Mouse (Mus musculus): Measurements from ENCODE around the gene Cyb5r1.

Cyb5r1 gene

DNA sequence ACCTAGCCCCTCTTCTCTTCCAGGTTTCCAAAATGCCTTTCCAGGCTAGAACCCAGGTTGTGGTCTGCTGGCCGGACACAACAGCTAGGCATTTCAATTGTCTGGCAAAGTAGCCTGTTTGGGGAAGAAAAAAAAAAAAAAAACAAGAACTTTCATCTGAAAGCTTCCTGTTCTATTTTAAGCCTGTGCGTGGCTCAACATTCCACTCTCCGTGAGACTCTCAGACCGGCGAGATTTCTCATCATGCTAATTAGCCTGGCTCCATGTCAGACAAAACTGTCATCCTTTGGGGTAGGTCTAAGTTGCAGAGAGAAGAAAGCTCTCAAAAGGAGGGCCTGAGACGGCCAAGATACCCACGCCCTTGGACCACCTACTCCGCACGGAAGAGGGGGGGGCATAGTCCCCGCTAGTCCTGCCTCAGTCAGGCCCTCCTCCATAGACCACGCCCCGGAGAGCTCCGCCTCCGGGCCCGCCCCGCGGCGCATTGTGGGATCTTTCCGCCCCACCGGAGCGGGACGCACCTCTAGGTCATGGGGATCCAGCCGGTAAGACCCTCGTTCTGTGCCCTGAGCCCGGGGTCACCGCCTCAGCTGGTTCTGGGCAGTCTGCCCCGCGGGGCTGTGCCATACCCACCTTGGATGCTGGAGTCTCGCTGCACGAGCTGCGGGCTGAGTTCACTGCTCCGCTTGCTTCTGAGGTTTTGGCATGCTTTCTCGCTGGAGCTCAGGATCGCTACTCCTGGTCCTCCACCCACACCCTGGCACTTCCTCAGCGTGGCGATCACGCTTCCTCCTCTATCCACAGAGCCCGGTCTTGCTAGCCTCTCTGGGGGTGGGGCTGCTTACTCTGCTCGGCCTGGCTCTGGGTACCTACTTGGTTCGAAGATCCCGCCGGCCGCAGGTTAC, at the start of gene Cyb5r1:
TSS of gene Cyb5r1 (plus strand) at position 51 of the 905 bp plus-strand sequence.
- peak; percentile 83 for DNase-seq (ENCODE audit: low read depth, low spot score)

GRCm38 (mm10) chr1:134357461-134357860, 47.9 kb upstream of the Cyb5r1 start:
- DNase-seq (ENCODE audit: low read depth, low spot score) = no peak

- DNase-seq (ENCODE audit: low read depth, low spot score) = peak; percentile 71
Observed at GRCm38 (mm10) chr1:134360656-134361055, 44.7 kb upstream of the Cyb5r1 start.

DNA sequence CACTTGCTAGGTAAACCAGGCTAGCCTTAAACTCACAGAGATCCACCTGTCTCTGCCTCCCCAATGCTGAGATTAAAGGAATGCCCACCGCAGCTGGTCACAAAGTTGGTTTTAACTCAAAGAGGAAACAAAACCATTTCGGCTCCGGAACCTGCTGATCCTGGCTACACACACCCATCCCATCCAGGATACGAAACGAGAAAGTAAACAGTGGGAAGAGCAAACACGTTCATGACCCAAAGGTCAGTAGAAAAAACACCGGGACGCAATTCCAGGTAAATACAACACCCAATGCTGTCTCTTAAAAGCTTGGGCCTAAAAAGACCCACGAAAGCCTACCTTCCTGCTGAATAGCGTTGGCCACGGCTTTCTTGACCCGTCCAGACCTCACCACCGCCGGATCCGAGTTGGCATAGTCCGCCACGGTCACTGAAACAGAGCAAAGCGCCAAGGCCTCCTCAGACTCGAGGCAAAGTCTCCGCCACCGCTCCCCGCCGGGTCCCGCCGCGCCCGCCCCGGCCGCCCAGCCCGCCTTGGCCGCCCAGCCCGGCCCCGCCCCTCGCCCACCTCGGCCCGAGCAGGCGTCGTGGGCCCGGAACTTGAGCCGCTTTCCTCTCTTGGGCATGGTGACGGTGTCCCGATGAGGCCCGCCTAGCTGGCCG, 44.0 kb upstream of the Cyb5r1 start:
- peak; percentile 27 for DNase-seq (ENCODE audit: low read depth, low spot score)

DNA sequence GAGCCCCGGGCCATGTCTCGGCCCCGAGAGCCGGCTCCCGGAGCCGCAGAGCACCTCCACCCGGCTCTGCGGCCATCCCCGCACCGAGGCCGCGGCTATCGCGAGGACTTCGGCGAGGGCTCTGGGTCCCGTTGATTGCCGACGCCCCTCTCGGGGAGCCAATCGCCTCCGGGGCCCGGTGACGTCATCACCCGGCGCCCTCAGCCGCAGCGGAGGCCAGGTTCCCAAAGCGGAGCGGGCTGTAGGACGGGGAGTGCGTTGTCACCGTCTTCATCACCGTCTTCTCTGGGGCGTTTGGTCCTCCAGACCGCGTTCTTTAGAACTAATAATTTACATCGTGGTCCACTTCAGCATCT, 43.5 kb upstream of the Cyb5r1 start, which contains the start of gene Tmem183a:
TSS of gene Tmem183a (minus strand) at position 123 of the 356 bp plus-strand sequence.
- DNase-seq (ENCODE audit: low read depth, low spot score) = peak; percentile 92

DNA sequence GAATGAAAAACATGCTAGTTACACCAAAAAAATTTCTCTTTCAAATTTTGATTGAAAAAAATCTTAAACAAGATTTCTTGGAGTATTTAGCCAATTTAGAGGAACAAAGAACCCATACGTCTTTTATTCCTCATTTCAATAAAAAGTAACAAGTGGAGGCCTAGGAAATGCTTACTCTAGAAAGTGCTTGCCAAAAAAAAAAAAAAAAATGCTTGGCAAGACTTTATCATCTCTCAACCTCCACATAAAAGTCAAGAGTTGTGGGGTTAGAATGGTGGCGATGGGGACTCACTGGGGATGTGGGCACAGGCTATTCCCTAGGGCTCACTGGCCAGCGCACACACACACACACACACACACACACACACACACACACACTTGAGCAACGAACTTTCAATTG, 42.2 kb upstream of the Cyb5r1 start:
- no peak for DNase-seq (ENCODE audit: low read depth, low spot score)

DNA sequence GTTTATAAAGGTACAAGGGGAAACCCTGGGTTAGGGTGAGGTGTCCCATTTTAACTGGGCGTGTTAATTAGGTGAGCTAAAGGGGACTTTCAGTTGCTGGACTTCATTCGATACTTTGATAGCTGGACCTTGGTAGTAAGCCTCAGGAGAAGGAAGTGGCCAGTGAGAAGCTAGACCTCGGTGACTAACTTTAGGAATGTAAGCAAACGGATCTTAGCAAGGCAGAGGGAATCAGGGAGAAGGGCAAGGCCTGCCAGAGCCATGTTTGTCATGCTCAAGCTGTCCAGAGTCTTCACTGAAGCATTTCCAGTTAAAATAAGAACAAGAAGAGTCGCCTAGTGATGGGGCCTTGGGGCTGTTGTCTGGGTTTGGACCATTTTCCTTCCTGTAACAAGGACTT, 39.9 kb upstream of the Cyb5r1 start:
- peak; percentile 16 for DNase-seq (ENCODE audit: low read depth, low spot score)

DNA sequence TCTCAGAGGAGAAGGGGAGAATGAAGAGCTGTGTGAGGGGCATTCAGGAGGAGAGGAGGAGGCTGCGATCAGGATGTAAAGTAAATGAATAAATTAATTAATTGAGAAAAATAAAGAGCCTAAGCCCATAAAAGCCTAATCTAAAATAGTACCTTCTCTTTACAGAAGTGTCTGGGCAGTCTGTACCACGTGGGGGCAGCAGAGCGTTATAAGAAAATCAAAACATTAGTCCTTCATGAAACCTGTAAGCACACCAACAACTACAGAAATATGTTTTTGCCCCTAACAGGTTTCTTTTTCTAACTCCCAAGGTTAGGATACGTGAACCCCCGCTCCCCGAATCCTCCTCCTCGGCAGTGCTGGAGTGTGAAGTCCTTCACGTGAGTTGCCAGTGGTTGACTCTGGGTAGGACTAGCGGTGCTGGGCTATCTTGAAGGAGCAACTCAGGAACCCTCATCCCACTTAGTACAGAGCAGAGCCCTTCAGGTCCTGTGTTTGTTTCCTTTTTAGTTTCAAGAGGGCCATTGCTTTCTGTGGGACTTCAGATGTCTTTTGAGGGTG, 36.5 kb upstream of the Cyb5r1 start:
- peak; percentile 77 for DNase-seq (ENCODE audit: low read depth, low spot score)

DNA sequence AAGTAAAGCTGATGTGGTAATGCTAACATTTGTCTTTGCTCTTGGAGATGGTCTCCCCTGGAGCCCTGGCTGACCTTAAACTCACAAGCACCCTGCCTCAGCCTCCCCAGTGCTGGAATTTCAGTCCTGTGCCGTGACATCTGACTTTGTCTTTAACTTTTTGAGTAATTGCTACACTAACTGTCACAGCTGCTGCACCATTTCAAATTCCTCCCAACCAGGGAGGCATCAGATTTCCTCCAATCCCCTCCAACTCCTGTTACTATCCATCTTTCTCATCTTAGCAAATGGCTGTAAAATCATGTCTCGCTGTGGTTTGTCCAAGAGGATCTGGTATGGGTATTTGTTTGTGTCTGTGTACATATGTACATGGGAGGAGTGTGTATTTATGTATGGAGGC, 31.2 kb upstream of the Cyb5r1 start:
- DNase-seq (ENCODE audit: low read depth, low spot score) = no peak

DNA sequence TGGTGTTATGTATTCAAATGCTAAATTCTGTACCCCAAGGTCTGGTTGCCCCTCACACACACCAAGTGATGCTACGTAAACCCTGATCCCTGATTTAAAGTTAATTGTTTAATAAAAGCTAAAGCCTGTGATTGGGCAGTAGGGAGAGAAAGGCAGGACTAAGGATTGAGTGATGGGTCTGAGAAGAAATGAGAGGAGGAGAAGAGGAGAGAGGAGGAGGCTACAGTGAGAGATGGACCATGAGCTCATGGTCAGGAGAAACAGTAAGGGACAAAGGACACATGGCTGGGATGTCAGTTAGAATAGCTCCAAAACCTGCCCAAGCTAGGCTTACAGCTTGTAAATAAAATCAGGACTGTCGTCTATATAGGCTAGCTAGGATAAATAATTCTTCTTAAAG, 24.3 kb upstream of the Cyb5r1 start:
- no peak for DNase-seq (ENCODE audit: low read depth, low spot score)

GRCm38 (mm10) chr1:134381795-134382625, 23.3 kb upstream of the Cyb5r1 start:
- no peak for DNase-seq (ENCODE audit: low read depth, low spot score)

- no peak for DNase-seq (ENCODE audit: low read depth, low spot score)
Observed at GRCm38 (mm10) chr1:134384581-134384980, 20.8 kb upstream of the Cyb5r1 start.

GRCm38 (mm10) chr1:134385176-134385575, 20.2 kb upstream of the Cyb5r1 start:
- no peak for DNase-seq (ENCODE audit: low read depth, low spot score)

DNA sequence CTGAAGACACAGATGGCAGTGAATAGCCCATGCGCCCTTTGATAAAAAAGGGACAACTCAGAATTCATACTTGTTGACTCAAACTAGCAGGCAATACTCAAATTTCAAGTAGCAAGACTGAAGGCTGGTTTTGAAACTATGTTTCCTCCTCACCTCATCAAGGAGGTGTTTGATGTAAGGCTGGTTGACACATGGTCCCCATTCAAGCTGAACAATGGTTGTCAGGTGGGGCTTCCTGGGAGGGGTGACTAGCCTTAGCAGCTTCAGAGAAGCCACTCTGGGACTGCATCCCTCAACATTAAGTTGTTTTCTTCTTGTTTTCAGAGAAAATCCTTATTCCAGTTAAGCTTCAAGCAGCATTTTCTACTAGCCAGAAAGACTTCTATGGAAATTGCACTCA, 19.7 kb upstream of the Cyb5r1 start, which contains the start of gene 4933406M09Rik:
TSS of gene 4933406M09Rik (plus strand) at position 275 of the 400 bp plus-strand sequence.
- DNase-seq (ENCODE audit: low read depth, low spot score) = no peak

- DNase-seq (ENCODE audit: low read depth, low spot score) = no peak
Observed at GRCm38 (mm10) chr1:134393827-134394226, 11.5 kb upstream of the Cyb5r1 start.

DNA sequence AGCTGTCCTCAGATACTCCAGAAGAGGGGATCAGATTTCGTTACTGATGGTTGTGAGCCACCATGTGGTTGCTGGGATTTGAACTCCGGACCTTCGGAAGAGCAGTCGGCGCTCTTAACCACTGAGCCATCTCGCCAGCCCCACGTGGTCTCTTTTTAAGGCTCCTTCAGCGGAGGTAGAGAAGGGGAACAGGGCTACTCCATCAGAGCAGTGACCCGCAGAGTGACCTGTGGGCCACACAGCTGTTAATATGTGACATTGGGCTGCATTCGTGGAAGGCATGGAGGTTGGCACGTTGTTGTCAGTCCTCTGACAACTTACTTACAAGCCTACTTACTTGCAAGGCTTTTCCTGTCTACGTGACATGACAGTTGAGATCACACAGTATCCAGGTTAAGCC, 7.1 kb upstream of the Cyb5r1 start:
- no peak for DNase-seq (ENCODE audit: low read depth, low spot score)

- peak; percentile 53 for DNase-seq (ENCODE audit: low read depth, low spot score)
Observed at GRCm38 (mm10) chr1:134399735-134400134, 5.6 kb upstream of the Cyb5r1 start.

DNA sequence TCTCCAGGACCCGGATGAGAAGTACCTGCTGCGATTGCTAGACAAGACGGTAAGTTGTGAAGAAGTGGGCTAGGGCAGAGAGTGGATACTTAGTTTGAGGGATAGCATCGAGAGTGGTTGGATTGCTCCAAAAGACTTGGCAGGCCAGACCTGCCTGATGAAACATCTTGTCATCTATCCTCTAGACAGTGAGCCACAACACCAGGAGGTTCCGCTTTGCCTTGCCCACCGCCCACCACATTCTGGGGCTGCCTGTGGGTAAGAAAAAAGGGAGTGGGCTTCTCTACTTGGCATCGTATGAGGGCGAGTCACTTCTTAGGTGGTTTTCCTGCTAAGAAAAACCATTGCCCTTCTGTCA, 1.0 kb downstream of the Cyb5r1 start:
- DNase-seq (ENCODE audit: low read depth, low spot score) = peak; percentile 70

DNA sequence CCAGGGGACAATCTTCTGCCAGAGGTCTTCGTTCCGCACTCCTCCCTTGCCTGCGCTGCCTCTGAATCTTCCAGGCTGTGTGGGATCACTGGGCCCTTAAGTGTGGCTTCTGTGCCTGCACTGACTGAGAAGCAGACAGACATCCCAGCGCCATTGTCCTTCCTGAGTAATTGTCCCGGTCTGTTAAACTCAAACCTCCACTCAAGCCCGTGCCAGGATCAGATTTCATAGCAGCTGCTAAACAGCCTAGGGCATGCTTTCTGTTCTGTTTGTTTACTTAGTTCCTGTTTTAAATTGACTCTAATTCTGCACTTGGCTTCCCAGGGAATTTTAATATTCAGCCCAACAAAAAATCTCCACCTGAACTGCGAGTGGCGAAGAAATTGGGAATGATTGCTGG, 2.7 kb downstream of the Cyb5r1 start:
- DNase-seq (ENCODE audit: low read depth, low spot score) = no peak

DNA sequence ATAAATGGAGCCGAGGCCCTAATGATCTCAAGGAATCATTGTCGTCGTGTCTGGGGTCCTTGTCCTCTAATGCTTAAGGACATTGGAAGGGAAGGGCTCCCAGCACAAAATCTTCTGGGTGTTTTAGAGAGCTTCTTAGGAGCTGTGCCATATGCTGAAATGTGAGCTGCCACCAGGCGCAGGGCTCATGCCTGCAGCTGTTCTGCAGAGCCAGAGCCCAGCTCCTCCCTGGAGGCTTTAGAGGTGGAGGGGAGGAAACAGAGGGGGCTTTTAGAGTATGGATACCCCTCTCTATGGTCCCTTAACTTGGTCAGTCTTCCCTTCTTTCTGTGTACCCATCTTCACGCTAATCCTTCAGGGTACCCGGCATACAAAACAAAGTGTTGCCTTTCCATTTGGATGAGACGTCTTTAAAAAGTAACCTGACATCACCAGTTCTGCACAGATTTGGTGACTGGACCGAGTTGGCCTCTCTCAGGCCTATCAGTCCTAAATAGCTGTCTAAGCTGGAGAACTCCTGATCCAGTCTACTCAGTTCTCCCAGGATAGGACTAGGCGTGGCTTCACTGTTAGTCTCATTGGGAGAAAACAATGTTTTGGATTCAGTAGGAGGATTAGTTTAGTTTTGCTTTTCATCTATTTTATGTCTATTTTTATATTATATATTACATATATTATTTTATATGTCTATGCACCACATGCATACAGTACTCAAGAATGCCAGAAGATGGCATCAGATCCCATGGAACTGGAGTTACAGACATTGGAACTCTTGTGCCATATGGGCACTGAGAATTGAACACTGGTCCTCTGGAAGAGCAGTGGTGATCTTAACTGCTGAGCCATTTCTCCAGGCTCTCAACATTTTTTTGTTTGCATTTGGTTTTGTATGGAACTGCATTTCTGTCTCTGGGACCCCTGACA, 6.6 kb downstream of the Cyb5r1 start:
- peak; percentile 31 for DNase-seq (ENCODE audit: low read depth, low spot score)

- DNase-seq (ENCODE audit: low read depth, low spot score) = no peak
Observed at GRCm38 (mm10) chr1:134414038-134414437, 8.7 kb downstream of the Cyb5r1 start.
